Mouse (Mus musculus): ENCODE measurements around the gene Arsb.

DNA sequence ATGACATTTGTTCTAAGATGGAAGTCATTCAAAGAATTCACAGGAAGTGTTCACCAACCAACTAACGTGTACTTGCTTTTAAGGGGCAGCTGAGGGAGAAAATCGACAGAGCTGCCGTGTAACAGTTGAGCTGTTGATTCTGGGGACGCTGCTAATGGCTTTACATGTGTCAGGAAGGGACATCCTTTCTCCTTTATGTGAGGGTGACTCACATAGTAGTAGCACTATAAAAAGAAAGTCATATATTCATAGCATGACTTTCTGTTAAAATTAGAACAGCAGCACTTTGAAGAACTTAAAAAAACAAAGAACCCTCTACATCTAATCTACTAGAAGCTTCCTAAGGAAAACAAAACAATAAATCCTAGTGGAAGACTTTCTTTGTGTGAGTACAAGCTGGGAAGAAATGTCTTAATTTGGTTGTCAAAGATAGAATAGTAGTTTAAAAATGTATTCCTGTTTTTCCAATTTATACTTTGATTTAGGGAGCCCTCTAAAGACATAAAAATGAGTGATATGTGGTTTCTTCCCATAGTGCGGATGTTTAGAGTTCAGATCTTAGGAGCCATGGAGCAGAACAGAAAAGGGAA is 25.7 kb downstream of the Arsb start:
- TF ChIP-seq CTCF (IDR thresholded peaks at IDR 0.05; ENCODE audit: low read depth), result no peak
- TF ChIP-seq EP300 (optimal IDR thresholded peaks at IDR 0.05), result no peak

All from stomach, postnatal 0 days (tissue).